In genomic region chr13:14065028-14065380, GRCm38 (mm10) we compare ENCODE assay signal across 8 mouse cellular contexts. TPM values are rescaled to one million over a fixed set of nuclear protein-coding genes. Genes with fewer than 3 reads are reported as not detected.
DNase-seq lines count a peak whose midpoint lies in the region; ATAC-seq and TF ChIP-seq lines count a peak whose summit lies in the region.

No protein-coding gene starts in this region.

- peak overlapping the region; percentile 96 for H3ac ChIP-seq in C2C12 (ENCODE audit: control insufficient read depth, insufficient read length, low read depth)

- TF ChIP-seq POLR2A in heart, adult 2 months (IDR thresholded peaks at IDR 0.05; ENCODE audit: insufficient read depth, low read depth, low read length), result no peak

- WGBS in heart, adult 2 months, result 3% methylated on average over 9 of the region's 9 CpGs
- 21% methylated on average over 9 of the region's 9 CpGs for WGBS in forebrain, embryonic 13.5 days
- 20% methylated on average over 9 of the region's 9 CpGs for WGBS in liver, embryonic 15.5 days (ENCODE audit: insufficient replicate concordance)

- H3K79me3 ChIP-seq in C2C12 (ENCODE audit: low read depth), result peaks cover 75% of the 10 kb centered on the region

- DNase-seq in heart, adult 2 months, result no peak
- DNase-seq in heart, postnatal 14 days, result no peak
- DNase-seq in retina, postnatal 1 day, result no peak
- DNase-seq in gastrocnemius, adult 8-10 months (ENCODE audit: low spot score in 2 of 2), result no peak
- no peak for DNase-seq in layer of hippocampus, postnatal 36 days

- peak overlapping the region; percentile 83 for H3K9ac ChIP-seq in heart, adult 2 months (ENCODE audit: low read depth, low read length)
- peak overlapping the region; percentile 99 for H3K9ac ChIP-seq in forebrain, embryonic 13.5 days
- H3K9ac ChIP-seq in liver, embryonic 15.5 days, result peak overlapping the region; percentile 99

- H3K4me3 ChIP-seq in heart, adult 2 months, result peak overlapping the region; percentile 87
- peak overlapping the region; percentile 84 for H3K4me3 ChIP-seq in C2C12 (ENCODE audit: insufficient read depth, poor library complexity, severe bottlenecking)
- H3K4me3 ChIP-seq in forebrain, embryonic 13.5 days, result peak overlapping the region; percentile 98
- peak overlapping the region; percentile 99 for H3K4me3 ChIP-seq in liver, embryonic 15.5 days (replicated peaks)

- H3K27me3 ChIP-seq in heart, adult 2 months (ENCODE audit: control insufficient read depth, insufficient read depth, low read length), result no peaks in the 10 kb centered on the region
- no peaks in the 10 kb centered on the region for H3K27me3 ChIP-seq in C2C12 (ENCODE audit: control insufficient read depth, insufficient read depth, insufficient read length)
- no peaks in the 10 kb centered on the region for H3K27me3 ChIP-seq in forebrain, embryonic 13.5 days
- H3K27me3 ChIP-seq in liver, embryonic 15.5 days, result no peaks in the 10 kb centered on the region

- H3K79me2 ChIP-seq in heart, adult 2 months (replicated peaks; ENCODE audit: control insufficient read depth, insufficient read depth, low read length), result peaks cover 9% of the 10 kb centered on the region
- H3K79me2 ChIP-seq in C2C12 (ENCODE audit: control insufficient read depth, insufficient read depth), result peaks cover 92% of the 10 kb centered on the region

- no peaks in the 10 kb centered on the region for H3K9me3 ChIP-seq in forebrain, embryonic 13.5 days (replicated peaks)
- H3K9me3 ChIP-seq in liver, embryonic 15.5 days (replicated peaks), result no peaks in the 10 kb centered on the region

- no peak for TF ChIP-seq CTCF in heart, adult 2 months (IDR thresholded peaks at IDR 0.05)
- no peak for TF ChIP-seq CTCF in C2C12 (IDR thresholded peaks at IDR 0.05; ENCODE audit: control insufficient read depth, insufficient read depth, insufficient read length)

- peaks cover 24% of the 10 kb centered on the region for H3K36me3 ChIP-seq in heart, adult 2 months (ENCODE audit: control insufficient read depth, insufficient read depth, low read length)
- H3K36me3 ChIP-seq in C2C12 (ENCODE audit: control insufficient read depth, insufficient read depth), result peaks cover 16% of the 10 kb centered on the region
- H3K36me3 ChIP-seq in forebrain, embryonic 13.5 days (ENCODE audit: poor library complexity, severe bottlenecking), result peaks cover 16% of the 10 kb centered on the region
- H3K36me3 ChIP-seq in liver, embryonic 15.5 days (replicated peaks), result no peaks in the 10 kb centered on the region; the same call in 1 of the 2 replicates

- H3K4me1 ChIP-seq in heart, adult 2 months (ENCODE audit: control insufficient read depth, insufficient read depth, low read length), result peaks cover 5% of the 10 kb centered on the region
- peaks cover 40% of the 10 kb centered on the region for H3K4me1 ChIP-seq in forebrain, embryonic 13.5 days
- peaks cover 37% of the 10 kb centered on the region for H3K4me1 ChIP-seq in liver, embryonic 15.5 days (replicated peaks)

- no peak for TF ChIP-seq EP300 in heart, adult 2 months (IDR thresholded peaks at IDR 0.05; ENCODE audit: insufficient read depth, low read depth, low read length)

- peak overlapping the region; percentile 82 for H3K4me2 ChIP-seq in forebrain, embryonic 13.5 days
- peak overlapping the region; percentile 78 for H3K4me2 ChIP-seq in liver, embryonic 15.5 days

- peak overlapping the region; percentile 9; the same call in 1 of the 2 replicates for H3K27ac ChIP-seq in heart, adult 2 months
- H3K27ac ChIP-seq in forebrain, embryonic 13.5 days, result peak overlapping the region; percentile 97; the same call in 1 of the 2 replicates
- peak overlapping the region; percentile 95 for H3K27ac ChIP-seq in liver, embryonic 15.5 days (replicated peaks)

- no peak for ATAC-seq in forebrain, embryonic 13.5 days
- ATAC-seq in liver, embryonic 15.5 days (ENCODE audit: insufficient read depth), result no peak

- intact Hi-C loops in heart, adult 2 months (cut with DNase I), result loop anchor here (10.0 kb wide), 1 partner anchor 550 kb away; the partner anchor contains the start of genes Mrpl32 and Psma2
- intact Hi-C loops in heart, postnatal 14 days (cut with DNase I), result loop anchor here (2.0 kb wide), 1 partner anchor 114 kb away; no protein-coding TSS in a partner anchor

TF ChIP-seq in C2C12, 6 proteins besides CTCF, POLR2A, EP300 and RAD21:
- no peak for TF ChIP-seq USF1 (IDR thresholded peaks at IDR 0.05; ENCODE audit: low read depth)
- TF ChIP-seq MAX (IDR thresholded peaks at IDR 0.05), result no peak
- TF ChIP-seq MYOD1 (IDR thresholded peaks at IDR 0.05; ENCODE audit: control insufficient read depth, insufficient read length, low read depth), result no peak
- no peak for TF ChIP-seq MYOG (IDR thresholded peaks at IDR 0.05; ENCODE audit: control insufficient read depth, extremely low read depth, insufficient read length)
- TF ChIP-seq CEBPB (IDR thresholded peaks at IDR 0.05; ENCODE audit: low read depth), result no peak
- no peak for TF ChIP-seq FOSL1 (IDR thresholded peaks at IDR 0.05; ENCODE audit: insufficient read depth, low read length, poor library complexity, severe bottlenecking)

RNA-seq across cellular contexts. Expression of gene Ggps1, which starts 1.7 kb away (rescaled TPM):
- total RNA-seq in heart, adult 2 months (2021), result 10 to 100 TPM; 19.2 to 24.2 TPM
- polyA plus RNA-seq in heart, adult 2 months (2012; rRNA removed), result 8.2 and 22.5 TPM in 2 replicates
- 10 to 100 TPM; 20.3 to 23.6 TPM for total RNA-seq in heart, postnatal 14 days (2021)
- polyA plus RNA-seq in C2C12 (2012; fragmentation: generic; extraction: Trizol), result 8.6 TPM
- polyA plus RNA-seq in forebrain, embryonic 13.5 days (2015; fragmentation: Nextera tagmentation; extraction: Ambion mirVana), result 70.7 and 74.7 TPM in 2 replicates
- polyA plus RNA-seq in liver, embryonic 15.5 days (2015; fragmentation: Nextera tagmentation; extraction: Ambion mirVana), result 9.7 and 11.3 TPM in 2 replicates
- 10 to 100 TPM; 14.1 to 20.4 (median 16.1) TPM for total RNA-seq in gastrocnemius, adult 8-10 months (2022)
- total RNA-seq in layer of hippocampus, postnatal 36 days (2021), result 10 to 100 TPM; 59.3 to 62.8 TPM

RNA-seq across cellular contexts. Expression of gene Arid4b, which starts 2.0 kb away (rescaled TPM):
- total RNA-seq in heart, adult 2 months (2021), result 10 to 100 TPM; 18.0 to 22.4 TPM
- 2.7 and 4.9 TPM in 2 replicates for polyA plus RNA-seq in heart, adult 2 months (2012; rRNA removed)
- 10 to 100 TPM; 24.8 to 26.5 TPM for total RNA-seq in heart, postnatal 14 days (2021)
- 3.2 TPM for polyA plus RNA-seq in C2C12 (2012; fragmentation: generic; extraction: Trizol)
- 108 and 111 TPM in 2 replicates for polyA plus RNA-seq in forebrain, embryonic 13.5 days (2015; fragmentation: Nextera tagmentation; extraction: Ambion mirVana)
- polyA plus RNA-seq in liver, embryonic 15.5 days (2015; fragmentation: Nextera tagmentation; extraction: Ambion mirVana), result 16.8 and 19.3 TPM in 2 replicates
- 10 to 100 TPM; 10.4 to 12.8 (median 11.6) TPM for total RNA-seq in gastrocnemius, adult 8-10 months (2022)
- total RNA-seq in layer of hippocampus, postnatal 36 days (2021), result 10 to 100 TPM; 49.9 to 56.4 TPM

RNA-seq across cellular contexts. Expression of gene Tbce, which starts 25.6 kb away (rescaled TPM):
- 10 to 100 TPM; 20.4 to 21.2 TPM for total RNA-seq in heart, adult 2 months (2021)
- polyA plus RNA-seq in heart, adult 2 months (2012; rRNA removed), result 16.5 and 27.0 TPM in 2 replicates
- 10 to 100 TPM; 20.0 to 20.1 TPM for total RNA-seq in heart, postnatal 14 days (2021)
- 17.2 TPM for polyA plus RNA-seq in C2C12 (2012; fragmentation: generic; extraction: Trizol)
- polyA plus RNA-seq in forebrain, embryonic 13.5 days (2015; fragmentation: Nextera tagmentation; extraction: Ambion mirVana), result 81.0 and 88.2 TPM in 2 replicates
- 27.0 and 30.6 TPM in 2 replicates for polyA plus RNA-seq in liver, embryonic 15.5 days (2015; fragmentation: Nextera tagmentation; extraction: Ambion mirVana)
- 10 to 100 TPM; 13.5 to 19.2 (median 16.7) TPM for total RNA-seq in gastrocnemius, adult 8-10 months (2022)
- total RNA-seq in layer of hippocampus, postnatal 36 days (2021), result 10 to 100 TPM; 72.7 to 79.5 TPM

Comparison
In these comparisons a context has a peak if more than half of its experiments do, and no peak if none do; other contexts are left out.
1. H3K27ac ChIP-seq: peak in every context shown above with its lines; median percentile 97 in forebrain, embryonic 13.5 days; 95 in liver, embryonic 15.5 days; 9 in heart, adult 2 months.